Mouse (Mus musculus): ENCODE data around the gene Tuba4a. TPM values are rescaled to one million over a fixed set of nuclear protein-coding genes. Genes with fewer than 3 reads are reported as not detected.
A peak's percentile ranks its signal among the peaks of the same experiment; 100 is the strongest.

Tuba4a gene
- total and polyA plus RNA-seq, 2 experiments from 2014 or later, result 142 to 227 TPM

DNA sequence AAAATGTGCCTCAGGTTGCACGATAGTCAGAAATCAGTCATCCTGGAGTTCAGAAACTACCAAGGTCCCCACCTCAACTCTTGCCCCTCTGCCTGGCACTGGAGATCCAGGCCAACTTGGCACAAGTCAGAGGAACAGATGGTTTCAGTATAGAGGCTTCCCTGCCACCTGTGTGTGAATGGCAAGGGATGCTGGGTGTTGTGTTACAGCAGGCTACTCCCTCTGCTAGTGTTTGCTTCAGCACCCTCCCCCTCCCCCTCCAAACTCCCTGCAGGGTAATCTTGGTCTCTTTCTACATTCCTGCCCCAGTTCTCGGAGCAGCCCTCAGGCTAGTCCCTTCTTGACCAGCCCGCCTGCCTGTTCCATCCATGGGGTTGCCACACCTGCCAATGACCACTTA, 30.8 kb upstream of the Tuba4a start:
- no peak for ATAC-seq (ENCODE audit: insufficient read depth, low read depth)
- Histone ChIP-seq H3K4me3 (ENCODE audit: low read depth, low read length) (no peak overlapping the region), H3K27ac (ENCODE audit: low read depth) (no peak overlapping the region), H3K27me3 (ENCODE audit: control insufficient read depth, insufficient read depth, low read length) (no peaks in the 10 kb centered on the region), H3K4me1 (ENCODE audit: control insufficient read depth, insufficient read depth) (peaks cover 26% of the 10 kb centered on the region), H3K9ac (replicated peaks; ENCODE audit: low read depth, low read length) (no peak overlapping the region), H3K36me3 (replicated peaks; ENCODE audit: control insufficient read depth, insufficient read depth, low read length) (no peaks in the 10 kb centered on the region), H3K4me2 (ENCODE audit: low read depth, low read length) (no peak overlapping the region), H3K9me3 (replicated peaks; ENCODE audit: control insufficient read depth, low read length) (no peaks in the 10 kb centered on the region)
- TF ChIP-seq EP300 (IDR thresholded peaks at IDR 0.05; ENCODE audit: low read depth) (no peak), CTCF (IDR thresholded peaks at IDR 0.05; ENCODE audit: low read depth) (no peak)
- DNase-seq (ENCODE audit: low spot score), result no peak
- WGBS, result 76% methylated on average over 3 of the region's 3 CpGs

GRCm38 (mm10) chr1:75248041-75248772, 28.5 kb upstream of the Tuba4a start:
- H3K27me3 ChIP-seq (ENCODE audit: control insufficient read depth, insufficient read depth, low read length), result no peaks in the 10 kb centered on the region
- whole genome bisulfite sequencing, result 18% methylated on average over 9 of the region's 9 CpGs
- peaks cover 13% of the 10 kb centered on the region for H3K36me3 ChIP-seq (replicated peaks; ENCODE audit: control insufficient read depth, insufficient read depth, low read length)
- peak; percentile 87 for ATAC-seq (ENCODE audit: insufficient read depth, low read depth)
- TF ChIP-seq CTCF (IDR thresholded peaks at IDR 0.05; ENCODE audit: low read depth) (no peak), EP300 (IDR thresholded peaks at IDR 0.05; ENCODE audit: low read depth) (no peak)
- H3K4me3 ChIP-seq (ENCODE audit: low read depth, low read length), result no peak overlapping the region
- peak overlapping the region; percentile 28; the same call in 1 of the 2 replicates for H3K9ac ChIP-seq (replicated peaks; ENCODE audit: low read depth, low read length)
- H3K4me2 ChIP-seq (ENCODE audit: low read depth, low read length), result no peak overlapping the region
- DNase-seq (ENCODE audit: low spot score), result peak; percentile 84
- peaks cover 26% of the 10 kb centered on the region for H3K4me1 ChIP-seq (ENCODE audit: control insufficient read depth, insufficient read depth)
- peak overlapping the region; percentile 95 for H3K27ac ChIP-seq (ENCODE audit: low read depth)
- H3K9me3 ChIP-seq (replicated peaks; ENCODE audit: control insufficient read depth, low read length), result no peaks in the 10 kb centered on the region

DNA sequence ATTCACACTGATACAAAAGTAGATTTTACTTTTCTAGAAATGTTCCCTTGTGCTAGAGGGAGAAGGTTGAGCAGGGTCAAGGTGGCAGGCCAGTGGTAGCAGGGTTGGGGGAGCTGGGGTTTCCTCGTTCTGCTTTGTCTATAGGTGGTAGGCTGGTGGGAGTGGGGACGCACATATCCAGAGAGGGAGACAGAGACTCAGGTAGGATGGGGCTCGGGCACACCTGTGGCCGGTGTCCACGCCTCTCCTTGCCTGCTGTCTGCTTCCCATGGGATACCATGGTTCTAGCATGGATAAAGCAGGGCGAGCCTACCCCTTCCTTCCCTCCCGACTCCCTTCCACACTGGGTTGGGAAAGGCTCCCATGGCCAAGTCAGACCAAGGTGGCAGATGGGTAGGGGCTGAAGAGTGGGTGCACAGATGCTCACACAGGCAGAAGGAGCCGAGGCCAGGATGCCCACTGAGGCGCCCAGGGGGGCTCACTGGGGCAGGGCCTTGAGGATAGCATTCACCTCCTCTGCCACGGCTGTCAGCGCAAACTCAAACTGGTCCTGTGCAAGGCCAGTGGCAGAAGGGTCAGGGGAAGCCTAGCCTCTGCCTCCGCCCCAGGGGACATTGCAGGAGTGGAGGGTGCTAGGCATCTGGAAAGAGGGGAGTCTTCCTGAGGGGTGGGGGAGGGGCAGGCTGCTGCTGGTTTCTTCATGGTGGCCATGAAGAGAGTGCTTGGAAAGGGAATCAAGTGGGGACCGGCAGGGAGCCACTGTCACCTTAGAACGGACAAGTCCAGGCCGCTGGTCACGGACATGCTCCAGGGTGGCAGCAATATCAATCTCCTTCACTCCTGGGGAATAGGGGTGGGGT, 27.6 kb upstream of the Tuba4a start:
- H3K4me2 ChIP-seq (ENCODE audit: low read depth, low read length), result no peak overlapping the region
- peaks cover 26% of the 10 kb centered on the region for H3K4me1 ChIP-seq (ENCODE audit: control insufficient read depth, insufficient read depth)
- no peaks in the 10 kb centered on the region for H3K9me3 ChIP-seq (replicated peaks; ENCODE audit: control insufficient read depth, low read length)
- TF ChIP-seq EP300 (IDR thresholded peaks at IDR 0.05; ENCODE audit: low read depth) (no peak), CTCF (IDR thresholded peaks at IDR 0.05; ENCODE audit: low read depth) (no peak)
- H3K27ac ChIP-seq (ENCODE audit: low read depth), result peak overlapping the region; percentile 95
- DNase-seq (ENCODE audit: low spot score) (no peak), ATAC-seq (ENCODE audit: insufficient read depth, low read depth) (no peak)
- H3K27me3 ChIP-seq (ENCODE audit: control insufficient read depth, insufficient read depth, low read length), result no peaks in the 10 kb centered on the region
- WGBS, result 84% methylated on average over 16 of the region's 16 CpGs
- no peak overlapping the region for H3K4me3 ChIP-seq (ENCODE audit: low read depth, low read length)
- H3K9ac ChIP-seq (replicated peaks; ENCODE audit: low read depth, low read length), result peak overlapping the region; percentile 2
- peaks cover 17% of the 10 kb centered on the region for H3K36me3 ChIP-seq (replicated peaks; ENCODE audit: control insufficient read depth, insufficient read depth, low read length)

DNA sequence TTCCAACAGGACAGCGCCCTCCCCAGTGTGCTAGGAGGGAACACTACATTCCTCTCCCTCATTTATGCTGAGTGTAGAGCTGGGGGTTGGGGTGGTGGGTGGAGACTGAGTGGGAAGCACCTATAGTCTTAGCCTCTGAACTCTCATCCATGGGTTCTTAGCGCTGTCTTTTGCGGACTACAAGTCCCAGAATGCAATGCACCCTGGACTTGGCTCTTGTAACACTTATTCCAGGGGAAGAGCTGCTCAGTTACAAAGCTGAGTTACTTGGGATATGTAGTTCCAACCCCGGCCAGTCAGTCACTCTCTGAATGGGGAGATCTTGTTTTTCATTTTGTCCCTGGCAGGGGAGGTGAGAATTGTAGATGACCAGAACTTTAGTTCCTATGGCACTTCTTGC, 25.2 kb upstream of the Tuba4a start:
- no peak for TF ChIP-seq CTCF (IDR thresholded peaks at IDR 0.05; ENCODE audit: low read depth)
- no peak for TF ChIP-seq EP300 (IDR thresholded peaks at IDR 0.05; ENCODE audit: low read depth)
- peak; percentile 52 for ATAC-seq (ENCODE audit: insufficient read depth, low read depth)

DNA sequence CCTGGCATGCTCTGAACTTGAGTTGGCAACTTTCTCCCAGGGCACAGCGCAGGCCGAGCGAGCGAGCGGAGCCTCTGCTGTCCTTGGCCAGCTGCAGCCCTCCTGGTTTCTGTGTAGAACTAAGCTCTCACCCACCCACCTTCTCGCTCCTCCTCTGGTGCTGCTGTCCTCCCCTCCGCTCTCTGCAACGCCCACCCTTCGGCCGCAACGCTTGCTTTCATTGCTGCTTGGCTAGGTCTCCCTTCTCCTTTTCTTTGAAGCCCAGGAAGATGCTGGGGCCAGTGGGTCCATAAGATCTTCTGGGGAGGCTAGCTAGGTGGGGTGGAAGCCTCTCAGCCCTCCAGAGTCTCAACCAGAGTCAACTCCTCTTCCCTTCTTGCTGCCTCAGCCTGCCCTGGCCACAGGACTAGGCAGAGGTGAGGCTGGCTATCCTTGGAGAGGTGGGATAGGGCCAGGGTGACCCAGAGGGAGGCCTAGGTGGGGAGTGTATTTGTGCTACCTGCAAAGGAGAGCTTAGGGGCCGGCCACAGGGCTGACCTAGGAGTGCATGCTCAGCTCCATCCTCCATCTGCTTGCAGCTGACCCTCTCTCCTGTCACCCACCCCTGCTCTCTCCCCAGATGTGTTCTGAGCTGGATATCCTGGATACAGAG, 24.6 kb upstream of the Tuba4a start:
- no peak for ATAC-seq (ENCODE audit: insufficient read depth, low read depth)
- no peak overlapping the region for H3K9ac ChIP-seq (replicated peaks; ENCODE audit: low read depth, low read length)
- H3K4me3 ChIP-seq (ENCODE audit: low read depth, low read length), result no peak overlapping the region
- no peak overlapping the region for H3K27ac ChIP-seq (ENCODE audit: low read depth)
- H3K27me3 ChIP-seq (ENCODE audit: control insufficient read depth, insufficient read depth, low read length), result no peaks in the 10 kb centered on the region
- H3K36me3 ChIP-seq (replicated peaks; ENCODE audit: control insufficient read depth, insufficient read depth, low read length), result peaks cover 44% of the 10 kb centered on the region
- no peaks in the 10 kb centered on the region for H3K9me3 ChIP-seq (replicated peaks; ENCODE audit: control insufficient read depth, low read length)
- peaks cover 22% of the 10 kb centered on the region for H3K4me1 ChIP-seq (ENCODE audit: control insufficient read depth, insufficient read depth)
- 92% methylated on average over 12 of the region's 12 CpGs for WGBS
- DNase-seq (ENCODE audit: low spot score), result no peak
- H3K4me2 ChIP-seq (ENCODE audit: low read depth, low read length), result no peak overlapping the region
- no peak for TF ChIP-seq CTCF (IDR thresholded peaks at IDR 0.05; ENCODE audit: low read depth)
- TF ChIP-seq EP300 (IDR thresholded peaks at IDR 0.05; ENCODE audit: low read depth), result no peak

More for the DNA sequence above, 25.2 kb upstream of the Tuba4a start:
- no peak overlapping the region for H3K27ac ChIP-seq (ENCODE audit: low read depth)
- H3K4me3 ChIP-seq (ENCODE audit: low read depth, low read length), result no peak overlapping the region
- peak; percentile 83 for DNase-seq (ENCODE audit: low spot score)
- no peak overlapping the region for H3K9ac ChIP-seq (replicated peaks; ENCODE audit: low read depth, low read length)
- no peak overlapping the region for H3K4me2 ChIP-seq (ENCODE audit: low read depth, low read length)
- peaks cover 39% of the 10 kb centered on the region for H3K36me3 ChIP-seq (replicated peaks; ENCODE audit: control insufficient read depth, insufficient read depth, low read length)
- WGBS, result 23% methylated on average over 4 of the region's 4 CpGs
- peaks cover 22% of the 10 kb centered on the region for H3K4me1 ChIP-seq (ENCODE audit: control insufficient read depth, insufficient read depth)
- no peaks in the 10 kb centered on the region for H3K9me3 ChIP-seq (replicated peaks; ENCODE audit: control insufficient read depth, low read length)
- H3K27me3 ChIP-seq (ENCODE audit: control insufficient read depth, insufficient read depth, low read length), result no peaks in the 10 kb centered on the region

All from heart, postnatal 0 days (tissue).